Mouse (Mus musculus): ENCODE measurements around the gene Slc5a11.

- TF ChIP-seq CTCF (IDR thresholded peaks at IDR 0.05; ENCODE audit: low read depth, low read length) (no peak), TAL1 (conservative IDR thresholded peaks at IDR 0.05; ENCODE audit: low read depth, low read length) (no peak)
Observed at GRCm38 (mm10) chr7:123305397-123305796, 90.8 kb downstream of the Slc5a11 start.
